Mouse (Mus musculus): Measurements from ENCODE around the gene Shisa9.

The Shisa9 gene

GRCm38 (mm10) chr16:12040935-12041334 lies 57.0 kb downstream of the Shisa9 start:
- intact Hi-C loops (cut with DNase I): no loop called here

- intact Hi-C loops (cut with DNase I): no loop called here
Measured at GRCm38 (mm10) chr16:12052051-12052450, 68.1 kb downstream of the Shisa9 start.

GRCm38 (mm10) chr16:12072573-12072972 lies 88.7 kb downstream of the Shisa9 start:
- intact Hi-C loops (cut with DNase I): no loop called here

GRCm38 (mm10) chr16:12076270-12076669 lies 92.4 kb downstream of the Shisa9 start:
- intact Hi-C loops (cut with DNase I): no loop called here

GRCm38 (mm10) chr16:12076700-12077099 lies 92.8 kb downstream of the Shisa9 start:
- intact Hi-C loops (cut with DNase I): no loop called here

- intact Hi-C loops (cut with DNase I): no loop called here
Measured at GRCm38 (mm10) chr16:12083082-12083481, 99.2 kb downstream of the Shisa9 start.

GRCm38 (mm10) chr16:12090604-12091235 lies 106.8 kb downstream of the Shisa9 start:
- intact Hi-C loops (cut with DNase I): no loop called here

- intact Hi-C loops (cut with DNase I): no loop called here
Measured at GRCm38 (mm10) chr16:12093253-12093652, 109.3 kb downstream of the Shisa9 start.

- intact Hi-C loops (cut with DNase I): no loop called here
Measured at GRCm38 (mm10) chr16:12094784-12095315, 110.9 kb downstream of the Shisa9 start.

GRCm38 (mm10) chr16:12095365-12095764 lies 111.5 kb downstream of the Shisa9 start:
- intact Hi-C loops (cut with DNase I): no loop called here

- intact Hi-C loops (cut with DNase I): no loop called here
Measured at GRCm38 (mm10) chr16:12108436-12108835, 124.5 kb downstream of the Shisa9 start.

GRCm38 (mm10) chr16:12110851-12111437 lies 127.0 kb downstream of the Shisa9 start:
- intact Hi-C loops (cut with DNase I): no loop called here

GRCm38 (mm10) chr16:12114396-12114795 lies 130.5 kb downstream of the Shisa9 start:
- intact Hi-C loops (cut with DNase I): no loop called here

- intact Hi-C loops (cut with DNase I): no loop called here
Measured at GRCm38 (mm10) chr16:12115040-12115856, 131.3 kb downstream of the Shisa9 start.

GRCm38 (mm10) chr16:12116926-12117325 lies 133.0 kb downstream of the Shisa9 start:
- intact Hi-C loops (cut with DNase I): no loop called here

- intact Hi-C loops (cut with DNase I): no loop called here
Measured at GRCm38 (mm10) chr16:12119463-12119862, 135.6 kb downstream of the Shisa9 start.

- intact Hi-C loops (cut with DNase I): no loop called here
Measured at GRCm38 (mm10) chr16:12129782-12130181, 145.9 kb downstream of the Shisa9 start.

GRCm38 (mm10) chr16:12146666-12147065 lies 162.8 kb downstream of the Shisa9 start:
- intact Hi-C loops (cut with DNase I): no loop called here

GRCm38 (mm10) chr16:12151986-12152385 lies 168.1 kb downstream of the Shisa9 start:
- intact Hi-C loops (cut with DNase I): no loop called here

- intact Hi-C loops (cut with DNase I): no loop called here
Measured at GRCm38 (mm10) chr16:12154476-12154875, 170.6 kb downstream of the Shisa9 start.

GRCm38 (mm10) chr16:12173482-12174041 lies 189.6 kb downstream of the Shisa9 start:
- intact Hi-C loops (cut with DNase I): no loop called here

GRCm38 (mm10) chr16:12178031-12178430 lies 194.1 kb downstream of the Shisa9 start:
- intact Hi-C loops (cut with DNase I): no loop called here

All from adrenal gland (tissue).